ENCODE assay signal across 8 mouse cellular contexts in the genomic region with DNA sequence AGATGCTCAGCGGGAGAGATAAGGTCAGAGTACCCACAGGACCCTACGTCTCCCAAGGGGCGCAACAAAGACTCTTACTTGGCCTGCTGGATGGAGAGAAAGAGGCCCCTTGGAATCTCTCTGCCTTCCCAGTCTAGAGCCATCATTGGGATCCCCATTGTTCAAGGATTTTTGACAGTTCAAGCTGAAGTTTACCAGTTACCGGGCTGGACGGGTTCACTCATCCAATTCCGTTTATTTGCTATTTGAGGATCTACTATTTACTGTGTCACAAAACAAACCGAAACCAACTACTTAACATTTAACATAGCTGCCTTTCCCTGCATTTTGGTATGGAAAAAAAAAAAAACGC. TPM values are rescaled to one million over a fixed set of nuclear protein-coding genes. Genes with fewer than 3 reads are reported as not detected.
DNase-seq lines count a peak whose midpoint lies in the region; ATAC-seq and TF ChIP-seq lines count a peak whose summit lies in the region.

No protein-coding gene starts in this region.

- H3K9ac ChIP-seq in heart, embryonic 16.5 days (ENCODE audit: low read length) = peak overlapping the region; percentile 92
- H3K9ac ChIP-seq in forebrain, embryonic 16.5 days (replicated peaks; ENCODE audit: low read depth, low read length) = peak overlapping the region; percentile 71

- no peak for ATAC-seq in heart, embryonic 16.5 days (replicated peaks; ENCODE audit: extremely low read depth, insufficient read depth, low FRiP score)
- ATAC-seq in G1E (ENCODE audit: extremely low read depth, insufficient number of reproducible peaks, low FRiP score, poor library complexity, severe bottlenecking) = no peak
- no peak for ATAC-seq in forebrain, embryonic 16.5 days

- no peaks in the 10 kb centered on the region for H3K36me3 ChIP-seq in heart, embryonic 16.5 days (ENCODE audit: control insufficient read depth, insufficient read depth)
- H3K36me3 ChIP-seq in G1E (replicated peaks) (peaks cover 3% of the 10 kb centered on the region), macrophage (ENCODE audit: inconsistent target) (no peaks in the 10 kb centered on the region)
- no peaks in the 10 kb centered on the region for H3K36me3 ChIP-seq in forebrain, embryonic 16.5 days (ENCODE audit: control insufficient read depth, insufficient read depth)

- peaks cover 15% of the 10 kb centered on the region; the same call in 1 of the 2 replicates for H3K79me2 ChIP-seq in macrophage (ENCODE audit: inconsistent target)

- H3K27me3 ChIP-seq in heart, embryonic 16.5 days (ENCODE audit: control insufficient read depth, insufficient read depth, low read length) = no peaks in the 10 kb centered on the region
- H3K27me3 ChIP-seq in G1E (ENCODE audit: insufficient read depth, low read length) = peaks cover 19% of the 10 kb centered on the region
- H3K27me3 ChIP-seq in forebrain, embryonic 16.5 days (replicated peaks; ENCODE audit: control insufficient read depth, insufficient read depth, low read length) = no peaks in the 10 kb centered on the region

- peak overlapping the region; percentile 78 for H3K4me2 ChIP-seq in heart, embryonic 16.5 days (ENCODE audit: low read depth, low read length)
- H3K4me2 ChIP-seq in forebrain, embryonic 16.5 days (ENCODE audit: low read length) = peak overlapping the region; percentile 89

- DNase-seq in heart, postnatal 4 days = no peak
- no peak for DNase-seq in G1E (ENCODE audit: low spot score)
- no peak for DNase-seq in frontal cortex, postnatal 36 days (ENCODE audit: low spot score in 2 of 2)
- no peak for DNase-seq in layer of hippocampus, adult 9-11 months
- no peak for DNase-seq in ovary, postnatal 10 days (ENCODE audit: low spot score)

- H3K4me3 ChIP-seq in heart, embryonic 16.5 days (ENCODE audit: low read length) = peak overlapping the region; percentile 81
- peak overlapping the region; percentile 82 for H3K4me3 ChIP-seq in G1E (ENCODE audit: low read depth, low read length)
- H3K4me3 ChIP-seq in forebrain, embryonic 16.5 days (replicated peaks; ENCODE audit: low read length) = peak overlapping the region; percentile 63
- H3K4me3 ChIP-seq in macrophage (ENCODE audit: inconsistent target) = peak overlapping the region; percentile 62

- peaks cover 9% of the 10 kb centered on the region for H3K4me1 ChIP-seq in heart, embryonic 16.5 days (ENCODE audit: control insufficient read depth, insufficient read depth, low read length)
- peaks cover 32% of the 10 kb centered on the region for H3K4me1 ChIP-seq in G1E (ENCODE audit: insufficient read depth, low read depth, low read length)
- H3K4me1 ChIP-seq in forebrain, embryonic 16.5 days (replicated peaks; ENCODE audit: control insufficient read depth, insufficient read depth, low read length) = peaks cover 25% of the 10 kb centered on the region

- H3K9me3 ChIP-seq in heart, embryonic 16.5 days (replicated peaks; ENCODE audit: control insufficient read depth, low read length) = no peaks in the 10 kb centered on the region
- H3K9me3 ChIP-seq in G1E (replicated peaks) = no peaks in the 10 kb centered on the region
- H3K9me3 ChIP-seq in forebrain, embryonic 16.5 days (ENCODE audit: control insufficient read depth, low read length) = no peaks in the 10 kb centered on the region

- no peak for TF ChIP-seq CTCF in G1E (IDR thresholded peaks at IDR 0.05; ENCODE audit: low read depth, low read length)

- peak overlapping the region; percentile 91 for H3K27ac ChIP-seq in heart, embryonic 16.5 days (ENCODE audit: low read length)
- peak overlapping the region; percentile 42; the same call in 1 of the 2 replicates for H3K27ac ChIP-seq in forebrain, embryonic 16.5 days (ENCODE audit: low read length)
- peak overlapping the region; percentile 38 for H3K27ac ChIP-seq in macrophage

- WGBS in heart, embryonic 16.5 days = 2% methylated on average over 8 of the region's 8 CpGs
- 2% methylated on average over 8 of the region's 8 CpGs for WGBS in forebrain, embryonic 16.5 days
- WGBS in macrophage (ENCODE audit: missing documents) = 4% methylated on average over 8 of the region's 8 CpGs

RNA-seq across cellular contexts. Expression of gene Hivep1, which starts 2.1 kb away (rescaled TPM):
- polyA plus RNA-seq in heart, embryonic 16.5 days (2015; fragmentation: Nextera tagmentation; extraction: Ambion mirVana) = 4.0 and 4.1 TPM in 2 replicates
- total RNA-seq in heart, postnatal 4 days (2021) = 10 to 100 TPM; 33.1 to 33.5 TPM
- total RNA-seq in G1E (2014; fragmentation: Nextera tagmentation) (21.0 and 31.0 TPM in 2 replicates), G1E (2017) (4.5 and 5.6 TPM in 2 replicates)
- polyA plus RNA-seq in G1E (2012) (8.8 and 11.5 TPM in 2 replicates), macrophage (2018) (11.2 to 16.9 TPM (median 13.0 TPM) in 3 replicates)
- polyA plus RNA-seq in forebrain, embryonic 16.5 days (2015; fragmentation: Nextera tagmentation; extraction: Ambion mirVana) = 16.6 and 18.9 TPM in 2 replicates
- total RNA-seq in macrophage (2018; cell fraction: chromatin; rRNA removed) = 100 to 1,000 TPM in 7 of 26 experiments, 10 to 100 TPM in 19; 20.1 to 230 (median 35.5) TPM
- total RNA-seq in macrophage (2018; cell fraction: cytosol; rRNA removed) = 10 to 100 TPM; 20.9 to 75.2 (median 29.5) TPM
- total RNA-seq in macrophage (2018; cell fraction: nucleus; rRNA removed) = 100 to 1,000 TPM in 9 of 26 experiments, 10 to 100 TPM in 17; 20.4 to 255 (median 52.8) TPM

Comparison
In these comparisons a context has a peak if more than half of its experiments do, and no peak if none do; other contexts are left out.
1. H3K27ac ChIP-seq: peak in every context shown above with its lines; median percentile 91 in heart, embryonic 16.5 days; 42 in forebrain, embryonic 16.5 days; 38 in macrophage.